Mouse (Mus musculus) forebrain, embryonic 13.5 days (tissue): Measurements from ENCODE around the gene 4931409K22Rik. TPM values are rescaled to one million over a fixed set of nuclear protein-coding genes. Genes with fewer than 3 reads are reported as not detected.

ENCODE experiments used
- ATAC-seq: fragments of 200-750 bp; cut with Nextera tagmentation; 2 replicates; pipeline ENCODE4 v1.8.0; 2017
- H3K27ac ChIP-seq: fragments of 300-500 bp; sonication (generic); 2 replicates; pipeline ENCODE4 v1.5.1; 2015; ENCODE audit warnings: inconsistent platforms, mild to moderate bottlenecking, moderate library complexity
- H3K27me3 ChIP-seq: fragments of 300-500 bp; sonication (generic); 2 replicates; pipeline ENCODE4 v1.6.1; 2015; ENCODE audit warnings: mild to moderate bottlenecking, inconsistent platforms
- H3K36me3 ChIP-seq: fragments of 300-500 bp; sonication (generic); 2 replicates; pipeline ENCODE4 v1.6.1; 2015; ENCODE audit warnings: mild to moderate bottlenecking, inconsistent platforms; ENCODE audit not compliant: poor library complexity, severe bottlenecking
- H3K4me1 ChIP-seq: fragments of 300-500 bp; sonication (generic); 2 replicates; pipeline ENCODE4 v1.6.1; 2015; ENCODE audit warnings: inconsistent platforms
- H3K4me2 ChIP-seq: fragments of 300-500 bp; sonication (generic); 2 replicates; pipeline ENCODE4 v1.6.1; 2015; ENCODE audit warnings: inconsistent platforms, mild to moderate bottlenecking, moderate library complexity
- H3K4me3 ChIP-seq: fragments of 300-500 bp; sonication (generic); 2 replicates; pipeline ENCODE4 v1.5.1; 2015; ENCODE audit warnings: mild to moderate bottlenecking, inconsistent platforms
- H3K9ac ChIP-seq: fragments of 300-500 bp; sonication (generic); 2 replicates; pipeline ENCODE4 v1.6.1; 2015; ENCODE audit warnings: mild to moderate bottlenecking, inconsistent platforms
- H3K9me3 ChIP-seq: fragments of 300-500 bp; sonication (generic); replicated peaks from 2 replicates; pipeline ENCODE4 v1.6.1; 2016; ENCODE audit warnings: inconsistent platforms
- WGBS: fragments of 180-500 bp; shearing (Covaris S2); methylation state at CpG from one replicate; pipeline ENCODE4 v1.1.7; 2015; 5-methylcytosine and 5-hydroxymethylcytosine counted together
- polyA plus RNA-seq: library from polyadenylated mRNA; unstranded; fragments of >200 nt; fragmentation: Nextera tagmentation; extraction: Ambion mirVana; gene quantifications from 2 replicates; pipeline ENCODE4 v1.2.1, GENCODE M21; 2015

Gene 4931409K22Rik
- polyA plus RNA-seq: 0.62 TPM in 2 replicates

GRCm38 (mm10) chr5:24556709-24557108, at the start of gene 4931409K22Rik:
4931409K22Rik (minus strand) TSS chr5:24556809.
- ATAC-seq: no peak
- 76% methylated on average over 2 of the region's 2 CpGs for WGBS
- no peak within 1 kb of the TSS for H3K9ac ChIP-seq
- H3K4me1 ChIP-seq: peaks cover 3% of the 10 kb centered on the region
- H3K4me2 ChIP-seq: no peak within 1 kb of the TSS
- H3K27me3 ChIP-seq: no peaks in the 10 kb centered on the region
- no peak within 1 kb of the TSS for H3K27ac ChIP-seq
- H3K4me3 ChIP-seq: no peak within 1 kb of the TSS
- no peaks in the 10 kb centered on the region for H3K9me3 ChIP-seq
- H3K36me3 ChIP-seq: no peaks in the 10 kb centered on the region

GRCm38 (mm10) chr5:24605980-24606665, 49.5 kb upstream of the 4931409K22Rik start:
- peak overlapping the region; percentile 95 for H3K4me2 ChIP-seq
- ATAC-seq: no peak
- no peaks in the 10 kb centered on the region for H3K36me3 ChIP-seq
- peaks cover 72% of the 10 kb centered on the region for H3K4me1 ChIP-seq
- WGBS: 6% methylated on average over 14 of the region's 14 CpGs
- peak overlapping the region; percentile 95 for H3K9ac ChIP-seq
- no peaks in the 10 kb centered on the region for H3K27me3 ChIP-seq
- H3K9me3 ChIP-seq: no peaks in the 10 kb centered on the region
- H3K27ac ChIP-seq: peak overlapping the region; percentile 99
- H3K4me3 ChIP-seq: peak overlapping the region; percentile 64

GRCm38 (mm10) chr5:24605321-24605979, 48.8 kb upstream of the 4931409K22Rik start:
- H3K4me3 ChIP-seq: peak overlapping the region; percentile 64
- no peaks in the 10 kb centered on the region for H3K27me3 ChIP-seq
- peaks cover 75% of the 10 kb centered on the region for H3K4me1 ChIP-seq
- WGBS: 4% methylated on average over 6 of the region's 6 CpGs
- H3K36me3 ChIP-seq: no peaks in the 10 kb centered on the region
- no peak for ATAC-seq
- H3K9ac ChIP-seq: peak overlapping the region; percentile 95
- peak overlapping the region; percentile 99 for H3K27ac ChIP-seq
- no peaks in the 10 kb centered on the region for H3K9me3 ChIP-seq
- H3K4me2 ChIP-seq: peak overlapping the region; percentile 95

- Histone ChIP-seq H3K4me3 (peak overlapping the region; percentile 64), H3K4me1 (peaks cover 79% of the 10 kb centered on the region), H3K27me3 (no peaks in the 10 kb centered on the region), H3K36me3 (no peaks in the 10 kb centered on the region), H3K27ac (peak overlapping the region; percentile 99), H3K9me3 (no peaks in the 10 kb centered on the region), H3K4me2 (peak overlapping the region; percentile 95), H3K9ac (peak overlapping the region; percentile 95)
- 0% methylated on average over 37 of the region's 46 CpGs for WGBS
- ATAC-seq: peak; percentile 71
These were observed 48.1 kb upstream of the 4931409K22Rik start for GRCm38 (mm10) chr5:24604656-24605100.

GRCm38 (mm10) chr5:24604080-24604655, 47.6 kb upstream of the 4931409K22Rik start:
- WGBS: 13% methylated on average over 12 of the region's 12 CpGs

GRCm38 (mm10) chr5:24603431-24604010, 46.9 kb upstream of the 4931409K22Rik start:
- Histone ChIP-seq H3K36me3 (no peaks in the 10 kb centered on the region), H3K9ac (peak overlapping the region; percentile 95), H3K4me1 (peaks cover 83% of the 10 kb centered on the region), H3K4me3 (peak overlapping the region; percentile 69), H3K27ac (peak overlapping the region; percentile 99), H3K9me3 (no peaks in the 10 kb centered on the region), H3K4me2 (peak overlapping the region; percentile 95), H3K27me3 (no peaks in the 10 kb centered on the region)
- WGBS: 56% methylated on average over 8 of the region's 8 CpGs
- ATAC-seq: no peak

More at GRCm38 (mm10) chr5:24604080-24604655, 47.6 kb upstream of the 4931409K22Rik start:
- H3K4me1 ChIP-seq: peaks cover 80% of the 10 kb centered on the region
- peak overlapping the region; percentile 95 for H3K4me2 ChIP-seq
- H3K9me3 ChIP-seq: no peaks in the 10 kb centered on the region
- peak overlapping the region; percentile 95 for H3K9ac ChIP-seq
- no peaks in the 10 kb centered on the region for H3K36me3 ChIP-seq
- peak overlapping the region; percentile 99 for H3K27ac ChIP-seq
- peak; percentile 2 for ATAC-seq
- H3K4me3 ChIP-seq: peak overlapping the region; percentile 64
- no peaks in the 10 kb centered on the region for H3K27me3 ChIP-seq

GRCm38 (mm10) chr5:24602751-24603343, 46.2 kb upstream of the 4931409K22Rik start:
- peak; percentile 31; the same call in 1 of the 2 replicates for ATAC-seq
- WGBS: 2% methylated on average over 16 of the region's 16 CpGs

GRCm38 (mm10) chr5:24601911-24602750, 45.5 kb upstream of the 4931409K22Rik start:
- Histone ChIP-seq H3K4me2 (peak overlapping the region; percentile 95), H3K4me3 (peak overlapping the region; percentile 69), H3K27me3 (no peaks in the 10 kb centered on the region), H3K36me3 (no peaks in the 10 kb centered on the region), H3K9me3 (no peaks in the 10 kb centered on the region), H3K27ac (peak overlapping the region; percentile 99), H3K4me1 (peaks cover 86% of the 10 kb centered on the region), H3K9ac (peak overlapping the region; percentile 92)
- under 1% methylated on average over 72 of the region's 73 CpGs for WGBS
- peak; percentile 41 for ATAC-seq

More at GRCm38 (mm10) chr5:24602751-24603343, 46.2 kb upstream of the 4931409K22Rik start:
- Histone ChIP-seq H3K4me2 (peak overlapping the region; percentile 95), H3K27me3 (no peaks in the 10 kb centered on the region), H3K27ac (peak overlapping the region; percentile 99), H3K4me1 (peaks cover 88% of the 10 kb centered on the region), H3K4me3 (peak overlapping the region; percentile 69), H3K9ac (peak overlapping the region; percentile 92), H3K9me3 (no peaks in the 10 kb centered on the region), H3K36me3 (no peaks in the 10 kb centered on the region)

GRCm38 (mm10) chr5:24601071-24601835, 44.6 kb upstream of the 4931409K22Rik start:
- peak overlapping the region; percentile 92 for H3K9ac ChIP-seq
- H3K9me3 ChIP-seq: no peaks in the 10 kb centered on the region
- H3K27ac ChIP-seq: peak overlapping the region; percentile 99
- no peak for ATAC-seq
- WGBS: under 1% methylated on average over 18 of the region's 33 CpGs
- H3K4me1 ChIP-seq: peaks cover 86% of the 10 kb centered on the region
- H3K36me3 ChIP-seq: no peaks in the 10 kb centered on the region
- H3K4me2 ChIP-seq: peak overlapping the region; percentile 95
- H3K27me3 ChIP-seq: no peaks in the 10 kb centered on the region
- peak overlapping the region; percentile 69 for H3K4me3 ChIP-seq

GRCm38 (mm10) chr5:24600236-24600635, 43.6 kb upstream of the 4931409K22Rik start:
- Histone ChIP-seq H3K9me3 (no peaks in the 10 kb centered on the region), H3K27me3 (no peaks in the 10 kb centered on the region), H3K9ac (peak overlapping the region; percentile 92; the same call in 1 of the 2 replicates), H3K27ac (no peak overlapping the region), H3K4me1 (peaks cover 86% of the 10 kb centered on the region), H3K4me3 (peak overlapping the region; percentile 69), H3K36me3 (peaks cover 5% of the 10 kb centered on the region), H3K4me2 (peak overlapping the region; percentile 95)
- no peak for ATAC-seq
- WGBS: 65% methylated on average over 2 of the region's 2 CpGs
